Mouse (Mus musculus): ENCODE data around the gene Zfp141.

DNA sequence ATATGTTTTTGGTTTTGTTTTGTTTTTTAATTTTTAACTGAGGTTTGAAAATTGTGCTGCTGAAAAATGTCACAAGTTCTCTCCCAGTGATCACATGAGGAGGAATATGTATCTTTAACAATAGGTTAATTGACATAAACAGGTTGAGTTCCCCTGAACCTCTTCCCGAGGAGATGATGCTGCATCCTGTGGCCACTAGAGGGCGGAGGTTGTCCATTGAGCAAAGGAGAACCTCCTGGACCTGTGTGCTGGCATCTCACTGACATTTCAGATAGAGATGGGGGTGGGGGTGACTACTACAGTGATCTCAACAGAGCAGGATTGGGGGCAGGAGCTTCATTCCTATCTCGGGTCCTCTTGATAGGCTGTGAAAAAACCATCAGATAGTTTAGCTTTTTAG lies 54.9 kb downstream of the Zfp141 start:
- TF ChIP-seq CTCF (IDR thresholded peaks at IDR 0.05; ENCODE audit: control insufficient read depth, insufficient read depth, insufficient read length) (no peak), USF1 (IDR thresholded peaks at IDR 0.05; ENCODE audit: low read depth) (no peak), MYOG (IDR thresholded peaks at IDR 0.05; ENCODE audit: control insufficient read depth, extremely low read depth, insufficient read length) (no peak), CEBPB (IDR thresholded peaks at IDR 0.05; ENCODE audit: low read depth) (no peak), MAX (IDR thresholded peaks at IDR 0.05) (no peak)
